Mouse (Mus musculus): ENCODE results near the gene Trim71.

Gene Trim71

DNA sequence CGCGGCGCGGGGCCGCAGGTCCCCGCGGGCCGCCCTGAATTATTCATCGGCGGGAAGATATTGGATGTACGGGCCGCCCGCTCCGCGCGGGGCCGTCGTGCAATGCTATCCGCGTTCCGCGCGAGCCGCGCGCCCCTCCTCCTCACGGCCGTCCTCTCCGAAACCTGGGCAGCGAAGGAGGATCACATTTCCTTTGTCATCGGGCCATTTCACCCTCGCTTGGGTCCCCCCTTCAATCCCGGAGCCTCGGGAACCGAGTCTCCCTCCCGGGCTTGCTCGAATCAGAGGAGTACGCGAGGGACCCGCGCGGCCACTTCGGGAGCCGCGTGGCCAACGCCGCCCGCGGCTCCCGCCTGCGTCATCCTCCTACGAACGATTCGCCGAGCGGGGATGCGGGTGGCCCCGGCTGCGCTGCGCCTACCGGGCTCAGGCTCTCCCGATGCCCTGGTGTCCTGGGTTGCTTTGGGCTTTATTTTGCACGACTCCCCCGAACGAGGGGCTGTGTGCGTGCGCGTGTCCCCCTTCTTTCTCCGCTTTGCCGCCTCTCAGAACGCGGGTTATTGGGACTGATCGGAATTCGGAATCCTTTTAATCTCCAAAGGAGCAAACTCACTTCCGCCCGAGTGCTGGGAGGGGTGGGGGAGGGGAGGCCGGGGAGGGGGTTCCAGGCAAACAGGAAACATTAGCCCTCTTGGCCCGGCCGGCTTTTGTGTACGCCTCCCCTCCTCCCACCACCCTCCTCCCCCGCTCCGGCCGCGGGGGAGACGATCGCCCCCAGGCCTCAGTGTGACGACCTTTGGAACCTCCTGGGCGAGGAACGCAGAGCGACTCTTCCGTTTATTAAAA is at the start of gene Trim71:
Gene Trim71 (minus strand): TSS at position 609 of the 846 bp plus-strand sequence.
- CTCF ChIA-PET = no interaction called here

GRCm38 (mm10) chr9:114613026-114613425 is 48.9 kb upstream of the Trim71 start:
- CTCF ChIA-PET = no interaction called here

DNA sequence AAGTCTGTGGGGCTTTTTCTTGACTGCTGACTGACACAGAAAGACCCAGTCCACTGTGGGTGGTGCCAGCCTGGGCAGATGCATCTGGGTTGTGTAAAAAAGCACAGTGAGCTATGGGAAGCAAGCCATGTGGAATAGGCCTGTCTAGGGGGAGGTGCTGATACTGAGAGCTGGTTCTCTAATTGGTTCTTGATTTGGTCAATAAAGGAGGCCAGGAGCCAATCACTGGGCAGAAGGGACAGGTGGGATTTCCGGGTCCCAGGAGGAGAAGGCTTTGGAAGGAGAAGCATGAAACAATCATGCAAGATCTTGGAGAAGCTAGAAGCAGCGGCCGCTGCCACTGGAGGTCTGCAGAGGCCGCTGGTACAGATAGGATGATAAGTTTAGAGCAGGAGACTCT is 48.4 kb upstream of the Trim71 start:
- CTCF ChIA-PET = no interaction called here

DNA sequence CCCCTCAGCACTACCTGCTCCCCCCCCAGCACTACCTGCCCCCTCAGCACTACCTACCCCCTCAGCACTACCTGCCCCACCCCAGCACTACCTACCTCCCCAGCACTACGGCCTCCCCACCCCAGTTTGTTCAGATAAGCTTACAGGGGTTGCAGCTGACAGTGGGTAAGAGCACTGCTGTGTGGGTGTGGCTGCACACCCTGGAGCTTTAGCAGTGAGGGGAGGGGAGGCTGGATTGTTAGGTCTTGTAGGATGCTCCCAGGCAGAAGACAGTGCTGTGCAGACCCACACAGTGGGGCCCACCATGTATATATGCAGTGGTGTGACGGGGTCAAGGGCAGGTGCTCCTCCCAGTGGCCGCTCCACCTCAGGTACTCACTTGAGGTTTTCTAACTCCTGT is 46.1 kb upstream of the Trim71 start:
- CTCF ChIA-PET = no interaction called here

DNA sequence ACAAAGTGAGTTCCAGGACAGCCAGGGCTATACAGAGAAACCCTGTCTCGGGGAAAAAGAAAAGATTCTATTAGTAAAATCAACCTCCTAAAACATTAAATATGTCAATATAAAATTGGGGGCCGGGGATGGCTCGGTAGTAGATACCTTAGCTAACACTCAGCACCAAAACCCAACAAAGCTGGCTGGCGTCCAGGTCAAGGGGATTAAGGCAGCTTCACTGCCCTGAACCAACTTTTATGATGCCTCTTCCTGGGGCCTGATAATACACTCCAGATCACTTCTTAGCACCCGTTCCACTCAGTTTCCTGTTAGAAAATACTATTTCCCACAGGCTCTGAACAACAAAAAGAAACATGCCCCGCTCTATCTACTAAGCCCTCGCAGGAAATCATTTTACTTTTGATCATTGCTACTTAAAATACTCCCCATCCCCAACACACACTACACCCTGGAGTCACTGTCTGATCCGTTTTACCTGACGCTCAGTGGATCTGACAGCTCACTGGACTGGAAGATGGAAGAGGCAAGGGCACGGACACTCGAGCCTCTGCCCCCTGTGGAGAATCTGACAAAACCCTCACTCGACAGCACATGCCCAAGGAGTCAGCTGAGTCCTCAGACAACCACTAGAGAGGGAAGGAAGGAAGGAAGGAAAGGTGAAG is 39.8 kb upstream of the Trim71 start:
- CTCF ChIA-PET = no interaction called here

- CTCF ChIA-PET = no interaction called here
Observed at GRCm38 (mm10) chr9:114601096-114601495, 36.9 kb upstream of the Trim71 start.

DNA sequence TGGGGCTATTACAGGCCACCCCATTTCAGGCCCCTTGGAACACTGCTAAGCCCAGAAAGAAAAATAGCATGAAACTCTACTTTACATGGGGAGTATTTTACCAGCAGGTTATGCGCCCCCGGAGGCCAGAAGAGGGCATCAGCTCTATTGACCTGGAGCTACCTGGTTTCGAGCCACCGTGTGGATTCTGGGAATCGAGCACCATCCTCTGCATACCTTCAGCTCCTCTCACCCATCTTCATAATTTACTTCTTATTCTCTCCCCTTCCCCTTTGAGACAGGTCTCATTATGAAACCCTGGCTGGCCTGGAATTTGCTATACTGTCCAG is 20.8 kb upstream of the Trim71 start:
- CTCF ChIA-PET = interaction anchor here (0.6 kb wide), 1 partner anchor 175 kb away, joined by 4 read pairs; no protein-coding TSS in a partner anchor

DNA sequence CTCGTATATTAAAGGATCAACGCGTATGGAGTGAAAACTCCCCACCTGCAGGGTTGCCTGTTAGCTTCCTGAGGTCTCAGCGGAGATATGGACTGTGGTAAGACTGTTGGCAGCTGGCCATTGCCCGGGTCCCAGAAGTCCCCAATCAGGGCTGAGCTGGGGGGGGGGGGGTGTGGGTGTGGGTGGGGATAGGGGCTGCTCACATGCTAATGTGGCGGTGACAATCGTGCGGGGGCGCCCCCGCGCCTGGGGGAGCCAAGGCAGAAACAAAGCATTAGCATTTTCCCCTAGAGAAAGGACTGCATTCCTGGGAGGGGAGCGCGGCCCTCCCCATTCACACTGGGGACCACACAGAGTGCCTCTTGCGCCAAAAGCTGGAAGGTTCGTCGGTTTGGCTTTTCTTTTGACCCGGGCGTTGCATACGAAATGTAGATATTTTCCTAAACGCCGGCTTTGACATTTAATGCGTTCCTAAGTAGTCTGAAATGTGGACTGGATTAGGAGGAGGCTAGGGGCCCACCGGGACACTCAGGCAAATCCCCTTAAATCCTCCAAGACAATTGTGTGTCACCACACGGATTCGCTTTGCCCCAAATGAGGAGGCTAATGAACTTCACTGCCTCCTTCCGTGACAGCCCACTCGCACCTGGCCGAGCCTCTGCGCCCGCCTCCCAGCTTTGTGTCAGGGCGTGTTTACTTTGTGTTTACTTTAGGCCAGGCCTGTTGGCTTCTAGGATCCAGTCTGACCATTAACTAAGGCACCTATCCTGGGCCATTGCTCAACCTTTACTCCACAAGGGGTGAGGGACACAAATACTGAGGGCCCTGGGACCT is 20.2 kb upstream of the Trim71 start:
- CTCF ChIA-PET = interaction anchor here (0.6 kb wide), 1 partner anchor 174 kb away, joined by 4 read pairs; no protein-coding TSS in a partner anchor

- CTCF ChIA-PET = interaction anchor here (0.6 kb wide), 1 partner anchor 9 kb away, joined by 4 read pairs; no protein-coding TSS in a partner anchor
Observed at GRCm38 (mm10) chr9:114583812-114584182, 19.6 kb upstream of the Trim71 start.

GRCm38 (mm10) chr9:114578646-114579045 is 14.5 kb upstream of the Trim71 start:
- CTCF ChIA-PET = no interaction called here

DNA sequence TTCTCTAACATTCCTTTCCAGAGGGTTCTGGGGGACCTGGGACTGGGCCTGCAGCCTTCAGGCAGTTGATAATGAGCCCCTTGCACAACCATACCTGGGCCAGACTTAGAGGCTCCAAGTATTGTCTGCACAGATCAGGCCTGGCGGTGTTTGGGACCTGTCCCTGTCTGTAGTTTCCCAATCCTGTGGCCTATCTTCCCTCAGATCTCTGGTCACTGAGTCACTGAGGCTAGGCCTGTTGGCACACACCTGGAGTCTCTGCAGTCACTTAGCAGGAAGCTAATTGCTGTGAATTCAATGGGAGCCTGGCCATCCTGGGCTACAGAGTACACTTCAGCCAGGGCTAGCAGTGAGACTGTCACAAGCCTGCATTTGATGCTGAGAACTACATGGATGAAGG is 11.8 kb upstream of the Trim71 start:
- CTCF ChIA-PET = no interaction called here

GRCm38 (mm10) chr9:114573528-114573927 is 9.4 kb upstream of the Trim71 start:
- CTCF ChIA-PET = no interaction called here

DNA sequence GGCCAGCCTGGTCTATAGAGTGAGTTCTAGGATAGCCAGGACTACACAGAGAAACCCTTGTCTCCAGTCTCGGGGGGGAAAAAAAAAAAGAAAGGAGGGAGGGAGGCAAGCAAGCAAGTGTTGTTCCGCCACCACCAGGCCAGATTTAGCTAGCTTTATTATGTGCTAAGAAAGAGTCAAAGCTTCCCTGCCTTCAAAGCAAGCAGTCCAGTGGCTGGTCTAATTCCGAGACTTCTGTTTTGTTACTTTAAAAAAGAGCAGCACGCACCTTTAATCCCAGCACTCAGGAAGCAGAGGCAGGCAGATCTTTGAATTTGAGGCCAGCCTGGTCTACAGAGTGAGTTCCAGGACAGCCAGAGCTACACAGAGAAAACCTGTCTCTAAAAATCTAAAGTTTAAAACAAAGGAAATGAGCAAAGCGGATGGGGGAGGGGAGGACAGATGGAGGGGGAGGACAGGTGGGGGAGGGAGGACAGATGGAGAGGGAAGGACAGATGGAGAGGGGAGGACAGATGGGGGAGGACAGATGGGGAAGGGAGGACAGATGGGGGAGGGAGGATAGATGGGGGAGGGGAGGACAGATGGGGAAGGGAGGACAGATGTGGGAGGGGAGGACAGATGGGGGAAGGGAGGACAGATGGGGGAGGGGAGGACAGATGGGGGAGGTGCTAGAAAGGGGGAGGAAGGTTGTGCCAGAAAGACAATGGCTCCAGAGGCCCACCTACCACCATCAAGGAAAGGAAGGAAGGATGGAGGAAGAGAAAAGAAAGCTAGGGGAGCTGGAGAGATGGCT is 4.7 kb upstream of the Trim71 start:
- CTCF ChIA-PET = interaction anchor here (0.6 kb wide), 1 partner anchor 13 kb away, joined by 3 read pairs; no protein-coding TSS in a partner anchor

DNA sequence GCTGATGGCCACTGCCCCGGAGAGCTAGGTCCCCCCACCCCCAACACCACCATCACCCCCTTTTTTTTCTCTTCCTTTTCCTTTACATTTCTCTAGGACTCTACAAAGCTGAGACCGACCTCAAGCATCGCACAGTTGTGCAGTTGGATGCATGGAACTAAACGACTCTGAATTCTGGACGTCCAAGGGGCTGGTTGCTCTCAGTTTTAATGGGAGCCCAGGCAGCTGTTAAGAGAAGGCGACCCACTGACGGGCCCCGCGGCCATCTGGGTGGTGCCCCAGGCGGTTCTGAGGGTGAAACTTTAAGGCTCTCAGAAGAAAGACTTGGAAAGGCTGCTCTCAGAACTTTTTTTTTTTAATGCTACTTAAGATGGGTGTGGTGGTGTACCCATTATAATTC is 498 bp upstream of the Trim71 start:
- CTCF ChIA-PET = no interaction called here

DNA sequence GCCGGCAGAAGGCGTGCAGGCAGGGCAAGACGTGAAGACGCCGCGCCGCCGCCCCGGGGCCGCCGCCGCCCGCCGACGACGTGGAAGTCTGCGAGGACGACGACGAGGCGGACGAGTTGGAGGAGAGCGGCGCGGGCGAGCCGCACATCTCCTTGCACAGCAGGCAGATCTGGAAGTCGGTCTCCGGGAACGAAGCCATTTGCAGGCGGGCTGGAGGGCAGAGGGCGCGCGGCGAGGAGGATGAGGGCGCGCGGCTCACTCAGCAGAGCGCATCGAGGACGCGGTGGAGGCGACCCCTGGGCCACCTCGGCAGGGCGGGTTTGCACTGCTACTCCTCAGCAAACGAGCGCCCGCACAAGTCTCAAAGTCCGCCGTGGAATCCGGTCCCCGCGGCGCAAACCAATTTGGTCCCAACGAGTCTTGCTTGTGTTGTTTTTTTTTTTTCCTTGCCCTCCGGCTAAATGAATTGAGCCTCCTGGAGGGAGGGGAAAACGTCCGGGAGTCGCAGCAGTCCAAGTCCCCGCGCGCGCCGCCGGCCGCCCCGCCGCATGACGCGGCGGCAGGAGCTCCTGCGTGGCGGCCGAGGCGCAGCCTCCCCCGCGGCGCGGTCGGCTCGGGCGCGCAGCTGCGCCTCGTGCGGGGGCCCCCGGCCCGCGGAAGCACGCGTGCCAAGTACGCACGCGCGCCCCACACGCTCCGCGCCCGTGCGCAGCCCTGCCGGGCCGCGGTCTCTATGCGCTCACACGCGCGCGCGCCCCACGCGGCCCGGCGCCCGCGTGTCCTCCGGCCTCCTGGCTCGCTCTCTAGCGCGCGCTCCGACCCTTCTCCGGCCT is 1.0 kb downstream of the Trim71 start:
- CTCF ChIA-PET = no interaction called here

- CTCF ChIA-PET = no interaction called here
Observed at GRCm38 (mm10) chr9:114562031-114562918, 1.9 kb downstream of the Trim71 start.

DNA sequence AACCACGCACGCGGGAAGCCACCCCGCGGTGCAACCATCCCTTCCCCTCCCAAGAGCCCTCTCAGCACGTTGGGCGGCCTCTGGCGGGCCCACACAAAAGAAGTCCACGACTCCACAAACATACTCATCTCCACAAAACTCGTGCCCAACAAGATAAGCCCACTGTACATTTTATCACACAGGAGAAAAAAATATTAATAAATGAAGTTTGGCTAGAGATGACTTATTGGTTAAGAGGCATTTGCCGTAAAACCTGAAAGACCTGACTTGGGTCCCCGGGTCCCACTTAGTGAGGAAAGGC is 2.5 kb downstream of the Trim71 start:
- CTCF ChIA-PET = no interaction called here

- CTCF ChIA-PET = no interaction called here
Observed at GRCm38 (mm10) chr9:114560771-114561670, 3.1 kb downstream of the Trim71 start.

DNA sequence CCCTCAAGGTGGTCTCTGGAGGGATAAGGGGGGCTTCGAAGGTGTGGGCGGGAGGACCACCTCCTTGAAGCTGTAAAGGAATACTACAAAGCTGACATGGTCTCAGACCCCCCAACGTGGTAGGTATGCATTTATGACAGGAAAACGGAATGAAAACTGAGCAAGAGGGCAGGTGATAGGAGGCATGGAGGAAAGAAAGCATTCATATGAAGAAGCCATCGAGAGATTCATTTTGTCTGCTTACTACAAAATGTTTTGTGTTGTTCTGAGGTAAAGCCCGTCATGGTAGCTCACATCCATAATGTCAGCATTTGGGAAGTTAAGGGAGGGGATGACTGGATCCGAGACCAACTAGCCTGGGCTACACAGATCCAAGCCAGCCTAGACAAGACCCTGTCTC is 4.0 kb downstream of the Trim71 start:
- CTCF ChIA-PET = interaction anchor here (0.5 kb wide), 1 partner anchor 55 kb away, joined by 9 read pairs; no protein-coding TSS in a partner anchor
